Mouse (Mus musculus) urinary bladder, postnatal 25 days (tissue): ENCODE results near the gene Comp.

Source experiments
- DNase-seq: peaks from one replicate; pipeline ENCODE4 v3.0.0; 2022; ENCODE audit warnings: low spot score

Comp gene

GRCm38 (mm10) chr8:70373397-70374317 lies at the start of gene Comp:
Comp (plus strand) TSS chr8:70373558.
- DNase-seq: no peak

- DNase-seq: no peak
These were observed 49.6 kb upstream of the Comp start for GRCm38 (mm10) chr8:70323716-70324115.

GRCm38 (mm10) chr8:70327512-70327911 lies 45.8 kb upstream of the Comp start:
- no peak for DNase-seq

- no peak for DNase-seq
These were observed 44.1 kb upstream of the Comp start, which contains the start of gene Gdf1 for GRCm38 (mm10) chr8:70329124-70329834. Gdf1 (plus strand) TSS chr8:70329817.

GRCm38 (mm10) chr8:70329835-70330740 lies 43.3 kb upstream of the Comp start:
- DNase-seq: no peak

GRCm38 (mm10) chr8:70330741-70331364 lies 42.5 kb upstream of the Comp start:
- DNase-seq: no peak

GRCm38 (mm10) chr8:70331526-70331925 lies 41.8 kb upstream of the Comp start:
- no peak for DNase-seq

GRCm38 (mm10) chr8:70332070-70332877 lies 41.1 kb upstream of the Comp start:
- peak; percentile 67 for DNase-seq

GRCm38 (mm10) chr8:70332878-70333202 lies 40.5 kb upstream of the Comp start:
- DNase-seq: no peak

GRCm38 (mm10) chr8:70338931-70339330 lies 34.4 kb upstream of the Comp start:
- no peak for DNase-seq

GRCm38 (mm10) chr8:70340659-70341058 lies 32.7 kb upstream of the Comp start:
- DNase-seq: no peak

GRCm38 (mm10) chr8:70342007-70342406 lies 31.4 kb upstream of the Comp start:
- no peak for DNase-seq

- DNase-seq: no peak
These were observed 30.3 kb upstream of the Comp start for GRCm38 (mm10) chr8:70343076-70343475.

- no peak for DNase-seq
These were observed 29.7 kb upstream of the Comp start for GRCm38 (mm10) chr8:70343696-70344095.

GRCm38 (mm10) chr8:70344279-70344678 lies 29.1 kb upstream of the Comp start:
- DNase-seq: no peak

- no peak for DNase-seq
These were observed 25.9 kb upstream of the Comp start for GRCm38 (mm10) chr8:70347443-70347842.

- DNase-seq: no peak
These were observed 25.4 kb upstream of the Comp start for GRCm38 (mm10) chr8:70347860-70348420.

GRCm38 (mm10) chr8:70351035-70351999 lies 22.0 kb upstream of the Comp start:
- DNase-seq: no peak

- DNase-seq: no peak
These were observed 21.4 kb upstream of the Comp start for GRCm38 (mm10) chr8:70352000-70352384.
